Mouse (Mus musculus) heart, postnatal 0 days (tissue): ENCODE measurements around the gene Tfeb. TPM values are rescaled to one million over a fixed set of nuclear protein-coding genes. Genes with fewer than 3 reads are reported as not detected.

Experiments used
- ATAC-seq: fragments of 200-750 bp; cut with Nextera tagmentation; 2 replicates; pipeline ENCODE4 v1.8.0; 2017; ENCODE audit warnings: low read depth, moderate number of reproducible peaks, moderate library complexity; ENCODE audit not compliant: insufficient read depth
- DNase-seq: peaks from one replicate; pipeline ENCODE4 v3.0.0-alpha.2; 2016; ENCODE audit warnings: low spot score
- H3K27ac ChIP-seq: fragments of 300-500 bp; sonication (generic); 2 replicates; pipeline ENCODE4 v1.5.1; 2014; ENCODE audit warnings: low read depth, mild to moderate bottlenecking
- H3K27me3 ChIP-seq: fragments of 300-500 bp; sonication (generic); 2 replicates; pipeline ENCODE4 v1.6.1; 2014; ENCODE audit warnings: low read length, mixed read lengths; ENCODE audit not compliant: control insufficient read depth, insufficient read depth
- H3K36me3 ChIP-seq: fragments of 300-500 bp; sonication (generic); replicated peaks from 2 replicates; pipeline ENCODE4 v1.6.1; 2014; ENCODE audit warnings: low read length, mixed read lengths; ENCODE audit not compliant: control insufficient read depth, insufficient read depth
- H3K4me1 ChIP-seq: fragments of 300-500 bp; sonication (generic); 2 replicates; pipeline ENCODE4 v1.6.1; 2014; ENCODE audit warnings: antibody characterized with exemption; ENCODE audit not compliant: control insufficient read depth, insufficient read depth
- H3K4me2 ChIP-seq: fragments of 300-500 bp; sonication (generic); 2 replicates; pipeline ENCODE4 v1.6.1; 2014; ENCODE audit warnings: low read depth, mild to moderate bottlenecking, low read length, moderate library complexity
- H3K4me3 ChIP-seq: fragments of 300-500 bp; sonication (generic); 2 replicates; pipeline ENCODE4 v1.5.1; 2014; ENCODE audit warnings: low read depth, low read length
- H3K9ac ChIP-seq: fragments of 300-500 bp; sonication (generic); replicated peaks from 2 replicates; pipeline ENCODE4 v1.6.1; 2014; ENCODE audit warnings: low read depth, low read length, mixed read lengths
- H3K9me3 ChIP-seq: fragments of 300-500 bp; sonication (generic); replicated peaks from 2 replicates; pipeline ENCODE4 v1.6.1; 2016; ENCODE audit warnings: low read length; ENCODE audit not compliant: control insufficient read depth
- CTCF ChIP-seq: IDR thresholded peaks from 2 replicates; pipeline ENCODE4 v1.5.1; 2016; ENCODE audit warnings: antibody characterized with exemption, control low read depth, low read depth
- EP300 ChIP-seq: IDR thresholded peaks from 2 replicates; pipeline ENCODE4 v1.6.1; 2016; ENCODE audit warnings: antibody characterized with exemption, low read depth
- WGBS: fragments of 180-500 bp; shearing (Covaris S2); extraction: QIAGEN DNeasy Blood & Tissue Kit; methylation state at CpG from one replicate; pipeline ENCODE4 v1.1.7; 2014; 5-methylcytosine and 5-hydroxymethylcytosine counted together
- polyA plus RNA-seq: library from polyadenylated mRNA; unstranded; fragments of >200 nt; fragmentation: Nextera tagmentation; extraction: Ambion mirVana; gene quantifications from 2 replicates; pipeline ENCODE4 v1.2.1, GENCODE M21; 2015
- total RNA-seq: library from RNA; depleted of rRNA; stranded (reverse); fragments of >200 nt; gene quantifications from 2 replicates; pipeline ENCODE4 v1.2.3, GENCODE M21; 2014; ENCODE audit warnings: low replicate concordance

Gene Tfeb
- total and polyA plus RNA-seq, 2 experiments from 2014 or later = 27.9 to 42.4 TPM

DNA sequence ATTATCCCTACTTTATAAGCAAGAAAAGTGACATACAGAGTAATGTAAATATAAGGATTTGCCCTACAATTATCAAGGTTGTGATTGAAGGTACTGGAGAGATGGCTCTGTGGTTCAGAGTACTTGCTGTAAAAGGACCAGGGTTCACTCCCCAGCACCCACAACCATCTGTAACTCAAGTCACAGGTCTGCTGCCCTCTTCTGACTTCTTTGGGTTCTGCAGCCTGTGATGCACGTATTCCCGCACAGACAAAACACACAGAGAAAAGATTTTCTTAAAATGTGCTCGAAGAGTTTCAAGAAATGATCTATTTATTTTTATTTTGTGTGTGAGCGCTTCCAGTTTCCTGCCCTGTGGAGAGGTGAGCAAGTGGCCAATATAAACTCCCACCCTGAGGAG lies 66.8 kb downstream of the Tfeb start:
- H3K9ac ChIP-seq = no peak overlapping the region
- no peak overlapping the region for H3K4me2 ChIP-seq
- TF ChIP-seq EP300 (no peak), CTCF (no peak)
- H3K27me3 ChIP-seq = no peaks in the 10 kb centered on the region
- H3K4me3 ChIP-seq = no peak overlapping the region
- no peak overlapping the region for H3K27ac ChIP-seq
- no peak for DNase-seq
- no peaks in the 10 kb centered on the region for H3K4me1 ChIP-seq
- 88% methylated on average over 4 of the region's 4 CpGs for WGBS
- ATAC-seq = no peak
- no peaks in the 10 kb centered on the region for H3K9me3 ChIP-seq
- no peaks in the 10 kb centered on the region for H3K36me3 ChIP-seq

DNA sequence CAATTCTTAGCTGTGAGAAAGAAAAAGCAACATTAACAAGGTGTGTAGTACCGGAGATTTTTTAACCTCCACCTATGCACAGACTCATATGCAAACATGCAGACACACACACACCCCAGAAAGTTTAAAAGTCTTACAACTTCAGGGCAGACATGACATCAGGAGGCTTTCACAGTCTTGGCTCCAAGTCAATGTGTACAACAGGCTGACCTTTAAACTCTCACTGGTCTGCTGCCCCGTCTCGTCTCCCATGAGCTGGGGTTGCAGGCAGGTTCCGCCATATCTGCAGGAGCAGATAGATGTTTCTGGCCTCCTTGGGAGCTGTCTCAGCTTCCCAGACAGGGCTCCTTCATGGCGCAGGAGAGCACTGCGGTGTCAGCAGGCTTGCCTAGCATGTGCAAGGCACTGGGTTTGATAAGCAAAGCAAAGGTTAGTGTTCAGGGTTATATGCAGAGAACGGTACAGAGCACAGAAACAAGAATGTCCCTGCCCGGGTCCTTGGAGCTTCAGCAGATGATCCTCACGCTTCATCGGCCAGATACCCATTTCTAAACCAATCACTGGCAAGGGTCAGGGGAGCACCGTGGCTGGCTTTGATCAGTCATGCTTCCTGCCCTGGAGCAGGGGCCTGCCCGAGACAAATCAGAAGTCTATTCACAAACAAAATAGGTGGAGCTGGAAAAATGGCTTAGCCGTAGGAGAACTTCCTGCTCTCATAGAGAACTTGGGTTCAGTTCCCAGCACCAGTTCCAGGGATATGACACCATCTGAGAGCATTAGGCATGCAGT lies 68.4 kb downstream of the Tfeb start:
- DNase-seq (no peak), ATAC-seq (no peak)
- H3K4me1 ChIP-seq = no peaks in the 10 kb centered on the region
- no peak overlapping the region for H3K27ac ChIP-seq
- H3K27me3 ChIP-seq = no peaks in the 10 kb centered on the region
- H3K36me3 ChIP-seq = no peaks in the 10 kb centered on the region
- no peak overlapping the region for H3K9ac ChIP-seq
- 62% methylated on average over 13 of the region's 13 CpGs for WGBS
- H3K4me3 ChIP-seq = no peak overlapping the region
- H3K9me3 ChIP-seq = no peaks in the 10 kb centered on the region
- no peak for TF ChIP-seq EP300
- TF ChIP-seq CTCF = no peak
- H3K4me2 ChIP-seq = no peak overlapping the region

DNA sequence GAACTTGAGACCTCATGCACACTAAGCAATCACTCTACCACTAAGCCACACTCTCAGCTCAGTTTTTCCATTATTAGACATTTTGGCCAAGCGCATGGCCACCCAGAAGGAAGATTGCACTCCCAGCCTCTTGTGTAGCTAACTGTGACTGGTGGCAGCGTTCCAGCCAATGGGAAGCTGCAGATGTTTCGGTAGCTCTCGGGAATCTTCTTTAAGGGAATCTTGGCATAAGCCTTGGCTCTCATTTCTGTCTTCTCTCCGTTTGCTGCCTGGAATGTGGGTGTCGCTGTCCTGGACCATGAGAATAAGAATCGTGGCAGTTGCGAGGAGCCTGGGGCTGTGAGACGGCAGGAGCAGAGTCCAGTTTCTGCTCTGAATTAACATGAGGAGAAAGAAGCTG lies 69.4 kb downstream of the Tfeb start:
- Histone ChIP-seq H3K27me3 (no peaks in the 10 kb centered on the region), H3K9ac (no peak overlapping the region), H3K9me3 (no peaks in the 10 kb centered on the region), H3K4me3 (no peak overlapping the region), H3K36me3 (no peaks in the 10 kb centered on the region), H3K4me1 (no peaks in the 10 kb centered on the region), H3K27ac (0 out of 2 replicates have a peak overlapping the region, but pooled peaks have one; percentile 22), H3K4me2 (no peak overlapping the region)
- 48% methylated on average over 9 of the region's 9 CpGs for WGBS
- TF ChIP-seq EP300 (no peak), CTCF (no peak)
- ATAC-seq = no peak
- DNase-seq = peak; percentile 44

DNA sequence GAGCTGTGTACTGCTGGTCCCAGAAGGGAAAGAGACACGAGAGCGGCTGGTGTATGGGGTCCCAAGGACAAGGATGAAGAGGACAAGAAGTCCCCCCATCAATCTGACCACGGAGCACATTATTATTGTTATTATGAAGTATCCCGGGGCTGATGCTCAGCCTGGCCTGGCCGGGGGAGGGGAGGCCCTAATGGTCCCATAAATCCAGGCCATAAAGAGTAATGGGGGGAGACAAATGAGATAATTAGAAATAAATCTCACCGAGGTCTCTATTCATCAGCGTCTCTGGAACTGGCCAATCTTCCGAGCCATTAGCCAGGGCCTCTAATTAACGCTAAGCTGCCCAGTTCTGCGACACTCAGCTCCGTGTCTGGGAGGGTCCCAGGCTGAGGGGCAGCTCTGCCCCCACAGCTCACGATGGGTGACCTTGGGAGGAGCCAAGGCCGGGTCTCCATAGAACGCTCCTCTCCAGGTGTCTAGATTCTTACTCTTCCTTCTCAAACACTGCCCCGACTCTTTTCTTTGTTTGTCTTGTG lies 74.5 kb downstream of the Tfeb start:
- no peak for DNase-seq

DNA sequence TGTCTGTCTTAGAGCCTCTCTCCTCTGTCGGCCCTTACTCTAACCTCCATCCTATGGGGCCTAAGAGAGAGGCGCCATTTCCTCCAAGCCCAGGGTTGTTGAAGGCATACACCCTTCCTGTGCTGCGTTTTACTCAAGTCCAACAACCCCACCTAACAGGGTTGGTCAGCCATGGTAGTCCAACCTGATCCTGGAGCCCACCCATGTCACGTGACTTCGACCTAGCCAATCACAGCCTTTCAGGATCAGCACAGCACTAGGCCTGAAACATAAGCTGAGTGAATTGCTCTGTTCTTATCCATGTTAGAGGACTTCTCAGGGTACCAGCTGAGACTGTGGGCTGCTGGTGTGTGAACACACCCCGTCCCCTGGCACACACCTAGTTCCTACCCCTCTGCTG lies 75.4 kb downstream of the Tfeb start:
- Histone ChIP-seq H3K36me3 (peaks cover 22% of the 10 kb centered on the region), H3K9me3 (no peaks in the 10 kb centered on the region), H3K27ac (no peak overlapping the region), H3K27me3 (no peaks in the 10 kb centered on the region), H3K9ac (no peak overlapping the region), H3K4me3 (no peak overlapping the region), H3K4me2 (no peak overlapping the region), H3K4me1 (peaks cover 5% of the 10 kb centered on the region; the same call in 1 of the 2 replicates)
- no peak for TF ChIP-seq CTCF
- no peak for TF ChIP-seq EP300
- DNase-seq (no peak), ATAC-seq (no peak)
- WGBS = 84% methylated on average over 6 of the region's 6 CpGs

More for the DNA sequence above, 74.5 kb downstream of the Tfeb start:
- H3K27me3 ChIP-seq = no peaks in the 10 kb centered on the region
- H3K9ac ChIP-seq = no peak overlapping the region
- 84% methylated on average over 15 of the region's 15 CpGs for WGBS
- no peak overlapping the region for H3K4me3 ChIP-seq
- peaks cover 20% of the 10 kb centered on the region for H3K36me3 ChIP-seq
- no peak for ATAC-seq
- no peak overlapping the region for H3K27ac ChIP-seq
- no peaks in the 10 kb centered on the region for H3K9me3 ChIP-seq
- no peak for TF ChIP-seq CTCF
- no peak for TF ChIP-seq EP300
- no peak overlapping the region for H3K4me2 ChIP-seq
- peaks cover 5% of the 10 kb centered on the region; the same call in 1 of the 2 replicates for H3K4me1 ChIP-seq
